Mouse (Mus musculus): ENCODE results near the gene Tulp1.

- TF ChIP-seq CTCF (IDR thresholded peaks at IDR 0.05; ENCODE audit: control insufficient read depth, insufficient read depth, insufficient read length) = no peak
- TF ChIP-seq USF1 (IDR thresholded peaks at IDR 0.05; ENCODE audit: low read depth) = no peak
- TF ChIP-seq FOSL1 (IDR thresholded peaks at IDR 0.05; ENCODE audit: insufficient read depth, low read length, poor library complexity, severe bottlenecking) = no peak
Measured at GRCm38 (mm10) chr17:28311366-28312132, 53.5 kb downstream of the Tulp1 start.
